Mouse (Mus musculus): ENCODE measurements around the gene Sfn. TPM values are rescaled to one million over a fixed set of nuclear protein-coding genes. Genes with fewer than 3 reads are reported as not detected.
"Not testable (repeated sequence)": the region's sequence is repeated elsewhere in the genome, so short reads cannot be mapped to it uniquely, and the experiment has no call there.

The Sfn gene
- total RNA-seq (2014; rRNA removed) = 0.55 and 0.81 TPM in 2 replicates
- 0.54 and 0.77 TPM in 2 replicates for polyA plus RNA-seq (2012; rRNA removed)

DNA sequence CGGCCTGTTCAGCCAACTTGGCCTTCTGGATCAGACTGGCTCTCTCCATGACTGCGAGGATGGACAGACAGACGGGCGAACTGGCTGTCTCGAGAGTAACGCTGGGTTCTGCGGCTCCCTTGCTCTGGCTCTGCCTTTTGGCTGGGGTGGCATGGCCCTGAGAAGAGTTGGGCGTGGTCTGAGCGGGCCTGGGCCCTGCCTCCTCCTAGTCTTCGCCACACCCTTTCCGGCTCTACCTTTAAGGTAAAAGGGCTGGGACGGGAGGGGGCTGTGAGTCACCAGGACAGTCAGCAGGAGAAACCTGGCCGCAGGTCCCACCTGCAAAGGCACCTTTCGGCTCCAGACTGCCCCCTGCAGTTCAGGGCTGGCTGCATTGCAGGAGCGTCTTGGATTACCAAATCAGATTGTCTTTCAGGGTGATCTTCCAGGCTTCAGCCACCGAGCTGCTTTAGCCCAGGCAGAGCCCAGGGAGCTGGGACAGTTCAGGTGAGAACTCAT, at the start of gene Sfn:
Sfn (minus strand) TSS at position 448 of the 498 bp plus-strand sequence.
- Histone ChIP-seq H3K27me3 (ENCODE audit: control insufficient read depth, insufficient read depth, low read length) (no peaks in the 10 kb centered on the region), H3K4me1 (ENCODE audit: control insufficient read depth, insufficient read depth, low read length) (peaks cover 2% of the 10 kb centered on the region; the same call in 1 of the 2 replicates), H3K36me3 (ENCODE audit: control insufficient read depth, insufficient read depth, low read length) (peaks cover 1% of the 10 kb centered on the region; the same call in 1 of the 2 replicates), H3K79me2 (ENCODE audit: control insufficient read depth, insufficient read depth, low read length) (no peaks in the 10 kb centered on the region), H3K9ac (ENCODE audit: low read depth, low read length) (no peak within 1 kb of the TSS), H3K27ac (replicated peaks; ENCODE audit: insufficient read depth, low read depth, low read length) (no peak within 1 kb of the TSS), H3K4me3 (ENCODE audit: insufficient read depth, low read depth, low read length) (no peak within 1 kb of the TSS)
- TF ChIP-seq POLR2A (IDR thresholded peaks at IDR 0.05; ENCODE audit: extremely low read depth, insufficient read depth, low read length) (no peak), CTCF (IDR thresholded peaks at IDR 0.05; ENCODE audit: low read depth, low read length) (peak; percentile 80)
- no peak for DNase-seq (ENCODE audit: extremely low read depth, low read depth, low spot score)
- WGBS = 6% methylated on average over 16 of the region's 16 CpGs

DNA sequence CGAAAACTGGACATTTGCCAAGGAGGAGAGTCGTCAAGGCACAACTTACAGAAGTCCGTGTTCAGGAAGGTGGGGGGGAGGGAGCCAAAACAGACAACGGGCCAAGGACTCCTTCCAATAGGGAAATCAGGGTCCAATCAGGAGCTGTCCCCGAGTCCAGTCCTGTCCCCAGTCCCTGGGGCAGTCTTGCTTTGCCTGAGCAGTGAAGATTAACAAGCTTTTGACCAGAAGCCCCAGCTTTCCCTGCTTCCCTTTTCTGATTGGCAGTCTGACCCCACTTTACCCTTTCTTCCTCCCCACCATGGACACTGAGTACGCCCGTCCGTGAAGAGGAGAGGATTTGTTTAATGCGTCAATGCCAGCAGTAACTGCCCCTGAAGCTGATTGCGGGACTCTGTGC, 49.5 kb upstream of the Sfn start:
- TF ChIP-seq CTCF (IDR thresholded peaks at IDR 0.05; ENCODE audit: low read depth, low read length) (no peak), POLR2A (IDR thresholded peaks at IDR 0.05; ENCODE audit: extremely low read depth, insufficient read depth, low read length) (no peak)
- Histone ChIP-seq H3K27ac (replicated peaks; ENCODE audit: insufficient read depth, low read depth, low read length) (peak overlapping the region; percentile 45), H3K79me2 (ENCODE audit: control insufficient read depth, insufficient read depth, low read length) (no peaks in the 10 kb centered on the region), H3K4me1 (ENCODE audit: control insufficient read depth, insufficient read depth, low read length) (no peaks in the 10 kb centered on the region; the same call in 1 of the 2 replicates), H3K4me3 (ENCODE audit: insufficient read depth, low read depth, low read length) (no peak overlapping the region), H3K9ac (ENCODE audit: low read depth, low read length) (no peak overlapping the region), H3K27me3 (ENCODE audit: control insufficient read depth, insufficient read depth, low read length) (no peaks in the 10 kb centered on the region), H3K36me3 (ENCODE audit: control insufficient read depth, insufficient read depth, low read length) (no peaks in the 10 kb centered on the region)
- DNase-seq (ENCODE audit: extremely low read depth, low read depth, low spot score) = no peak
- 57% methylated on average over 10 of the region's 10 CpGs for WGBS

DNA sequence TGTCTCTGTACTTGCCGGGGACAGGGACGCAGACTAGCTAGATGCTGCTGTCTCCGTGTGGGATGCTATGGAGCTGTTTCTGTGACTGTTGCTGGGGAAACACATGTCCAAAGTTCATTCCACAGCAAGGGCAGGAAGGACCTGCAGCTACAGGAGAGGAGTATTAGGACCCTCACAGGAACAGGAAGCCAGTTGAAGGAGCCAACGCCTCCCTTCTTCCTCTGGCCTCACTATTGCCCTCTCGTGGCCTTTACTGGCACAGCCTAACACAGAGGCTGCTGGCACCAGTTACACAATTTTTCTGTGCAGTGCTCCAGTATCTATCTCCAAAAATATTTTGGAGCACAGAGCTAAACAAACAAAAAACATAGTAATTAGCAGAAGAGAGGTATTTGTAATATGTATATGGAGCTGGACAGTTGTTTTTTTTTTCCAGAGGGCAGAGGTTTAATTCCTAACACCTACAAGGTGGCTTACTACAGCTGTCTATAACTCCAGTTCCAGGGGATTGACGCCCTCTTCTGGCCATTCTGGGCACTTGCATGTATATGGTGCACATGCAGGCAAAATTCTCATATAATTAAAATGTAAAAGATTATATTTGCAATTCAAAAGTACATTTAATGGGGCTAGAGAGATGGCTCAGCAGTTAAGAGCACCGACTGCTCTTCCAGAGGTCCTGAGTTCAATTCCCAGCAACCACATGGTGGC, 48.2 kb upstream of the Sfn start, which contains the start of gene Zdhhc18:
Zdhhc18 (minus strand) TSS at position 166 of the 711 bp plus-strand sequence.
- DNase-seq (ENCODE audit: extremely low read depth, low read depth, low spot score) = peak; percentile 62
- TF ChIP-seq CTCF (IDR thresholded peaks at IDR 0.05; ENCODE audit: low read depth, low read length) = peak; percentile 89
- no peak for TF ChIP-seq POLR2A (IDR thresholded peaks at IDR 0.05; ENCODE audit: extremely low read depth, insufficient read depth, low read length)
- WGBS = 38% methylated on average over 7 of the region's 7 CpGs
- Histone ChIP-seq H3K36me3 (ENCODE audit: control insufficient read depth, insufficient read depth, low read length) (no peaks in the 10 kb centered on the region), H3K4me3 (ENCODE audit: insufficient read depth, low read depth, low read length) (peak within 1 kb of the TSS; percentile 50), H3K4me1 (ENCODE audit: control insufficient read depth, insufficient read depth, low read length) (no peaks in the 10 kb centered on the region; the same call in 1 of the 2 replicates), H3K27ac (replicated peaks; ENCODE audit: insufficient read depth, low read depth, low read length) (no peak within 1 kb of the TSS), H3K27me3 (ENCODE audit: control insufficient read depth, insufficient read depth, low read length) (no peaks in the 10 kb centered on the region), H3K9ac (ENCODE audit: low read depth, low read length) (peak within 1 kb of the TSS; percentile 80), H3K79me2 (ENCODE audit: control insufficient read depth, insufficient read depth, low read length) (no peaks in the 10 kb centered on the region)

DNA sequence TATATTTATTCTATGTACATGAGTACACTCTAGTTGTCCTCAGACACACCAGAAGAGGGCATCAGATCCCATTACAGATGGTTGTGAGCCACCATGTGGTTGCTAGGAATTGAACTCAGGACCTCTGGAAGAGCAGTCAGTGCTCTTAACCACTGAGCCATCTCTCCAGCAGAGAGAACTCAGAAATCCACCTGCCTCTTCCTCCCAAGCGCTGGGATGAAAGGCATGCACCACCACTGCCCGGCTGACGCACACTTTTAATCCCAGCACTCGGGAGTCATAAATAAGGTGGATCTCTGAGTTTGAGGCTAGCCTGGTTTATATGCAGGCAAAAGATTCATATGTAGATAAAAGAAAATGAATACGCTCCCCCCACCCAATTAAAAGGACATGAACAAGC, 47.5 kb upstream of the Sfn start:
- WGBS = 82% methylated on average over 5 of the region's 5 CpGs
- H3K27ac ChIP-seq (replicated peaks; ENCODE audit: insufficient read depth, low read depth, low read length) = not testable (repeated sequence)

DNA sequence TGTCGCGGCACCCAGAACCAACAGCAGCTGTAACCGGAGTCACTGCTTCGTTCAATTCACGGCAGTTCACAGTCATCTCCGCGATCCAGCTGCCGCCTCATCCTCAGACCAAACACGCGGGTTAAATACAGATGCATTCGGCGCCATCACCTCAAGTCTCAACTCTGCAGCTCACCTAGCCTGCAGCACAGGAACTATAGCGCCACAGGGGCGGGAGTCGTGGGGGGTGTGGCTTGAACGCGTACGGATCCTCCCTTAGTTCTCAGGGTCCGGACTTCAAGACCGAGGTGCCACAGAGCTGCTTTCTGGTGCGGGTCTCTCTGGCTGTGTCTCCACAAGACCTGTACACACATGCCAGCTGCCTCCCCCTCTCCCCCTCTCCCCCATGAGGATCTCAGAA, 43.7 kb upstream of the Sfn start:
- H3K4me3 ChIP-seq (ENCODE audit: insufficient read depth, low read depth, low read length) = no peak overlapping the region
- WGBS = 52% methylated on average over 21 of the region's 21 CpGs
- no peaks in the 10 kb centered on the region for H3K27me3 ChIP-seq (ENCODE audit: control insufficient read depth, insufficient read depth, low read length)
- H3K79me2 ChIP-seq (ENCODE audit: control insufficient read depth, insufficient read depth, low read length) = no peaks in the 10 kb centered on the region
- no peak for DNase-seq (ENCODE audit: extremely low read depth, low read depth, low spot score)
- H3K4me1 ChIP-seq (ENCODE audit: control insufficient read depth, insufficient read depth, low read length) = no peaks in the 10 kb centered on the region; the same call in 1 of the 2 replicates
- H3K9ac ChIP-seq (ENCODE audit: low read depth, low read length) = no peak overlapping the region
- TF ChIP-seq CTCF (IDR thresholded peaks at IDR 0.05; ENCODE audit: low read depth, low read length) (no peak), POLR2A (IDR thresholded peaks at IDR 0.05; ENCODE audit: extremely low read depth, insufficient read depth, low read length) (no peak)
- no peak overlapping the region for H3K27ac ChIP-seq (replicated peaks; ENCODE audit: insufficient read depth, low read depth, low read length)
- no peaks in the 10 kb centered on the region for H3K36me3 ChIP-seq (ENCODE audit: control insufficient read depth, insufficient read depth, low read length)

More for the DNA sequence above, 47.5 kb upstream of the Sfn start:
- H3K36me3 ChIP-seq (ENCODE audit: control insufficient read depth, insufficient read depth, low read length); H3K4me3 ChIP-seq (ENCODE audit: insufficient read depth, low read depth, low read length); DNase-seq (ENCODE audit: extremely low read depth, low read depth, low spot score); H3K4me1 ChIP-seq (ENCODE audit: control insufficient read depth, insufficient read depth, low read length); H3K79me2 ChIP-seq (ENCODE audit: control insufficient read depth, insufficient read depth, low read length); H3K9ac ChIP-seq (ENCODE audit: low read depth, low read length); H3K27me3 ChIP-seq (ENCODE audit: control insufficient read depth, insufficient read depth, low read length): not testable (repeated sequence)

DNA sequence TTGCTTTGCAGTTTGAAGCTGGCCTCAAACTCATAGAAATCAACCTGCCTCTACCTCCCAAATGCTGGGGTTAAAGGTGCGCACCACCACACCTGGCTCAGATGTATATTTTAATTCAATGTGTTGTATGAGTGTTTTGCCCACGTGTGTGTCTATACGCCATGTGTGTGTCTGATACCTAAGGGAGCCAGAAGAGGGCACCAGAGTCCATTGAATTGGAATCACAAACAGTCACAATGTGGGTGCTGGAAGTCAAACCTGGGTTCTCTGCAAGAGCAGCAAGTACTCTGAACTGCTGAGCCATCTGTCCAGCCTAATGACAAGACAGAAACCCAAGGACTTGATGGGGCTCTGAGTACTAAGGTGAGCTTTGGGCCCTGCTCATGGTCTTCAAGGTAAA, 43.2 kb upstream of the Sfn start:
- no peak overlapping the region for H3K27ac ChIP-seq (replicated peaks; ENCODE audit: insufficient read depth, low read depth, low read length)
- DNase-seq (ENCODE audit: extremely low read depth, low read depth, low spot score) = no peak
- TF ChIP-seq POLR2A (IDR thresholded peaks at IDR 0.05; ENCODE audit: extremely low read depth, insufficient read depth, low read length) (no peak), CTCF (IDR thresholded peaks at IDR 0.05; ENCODE audit: low read depth, low read length) (no peak)
- H3K4me3 ChIP-seq (ENCODE audit: insufficient read depth, low read depth, low read length) = no peak overlapping the region
- no peak overlapping the region for H3K9ac ChIP-seq (ENCODE audit: low read depth, low read length)
- 90% methylated on average over 3 of the region's 3 CpGs for WGBS
- H3K27me3 ChIP-seq (ENCODE audit: control insufficient read depth, insufficient read depth, low read length) = no peaks in the 10 kb centered on the region
- H3K4me1 ChIP-seq (ENCODE audit: control insufficient read depth, insufficient read depth, low read length) = no peaks in the 10 kb centered on the region; the same call in 1 of the 2 replicates
- no peaks in the 10 kb centered on the region for H3K79me2 ChIP-seq (ENCODE audit: control insufficient read depth, insufficient read depth, low read length)
- no peaks in the 10 kb centered on the region for H3K36me3 ChIP-seq (ENCODE audit: control insufficient read depth, insufficient read depth, low read length)

Data from liver, adult 2 months (tissue).